Mouse (Mus musculus) thymus, postnatal 10 days (tissue): ENCODE results near the gene Actr8.

ENCODE experiments used
- DNase-seq, 2 experiments: peaks; one replicate each; pipeline ENCODE4 v3.0.0; 2021; ENCODE audit warnings: low spot score in 2 of 2

Actr8 gene

DNA sequence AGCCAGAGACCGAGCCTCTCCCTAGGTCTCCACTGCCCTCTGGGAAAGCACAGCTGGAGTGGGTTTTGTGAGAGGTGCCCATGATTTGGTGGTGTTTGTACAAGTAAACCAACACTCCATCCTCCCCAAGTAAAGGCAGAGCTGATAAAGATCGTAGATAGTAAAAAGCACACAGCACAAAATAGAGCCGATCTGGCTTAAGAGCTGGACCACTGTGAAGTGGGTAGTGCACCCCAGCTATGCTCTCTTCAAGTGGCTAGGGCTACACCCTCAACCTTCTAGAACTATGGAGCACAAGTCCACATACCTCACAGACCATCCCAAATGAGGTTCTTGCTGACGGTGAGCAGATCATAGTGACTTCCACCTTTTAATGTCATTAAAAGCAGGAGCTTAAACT is 61.3 kb downstream of the Actr8 start:
- no peak for DNase-seq

DNA sequence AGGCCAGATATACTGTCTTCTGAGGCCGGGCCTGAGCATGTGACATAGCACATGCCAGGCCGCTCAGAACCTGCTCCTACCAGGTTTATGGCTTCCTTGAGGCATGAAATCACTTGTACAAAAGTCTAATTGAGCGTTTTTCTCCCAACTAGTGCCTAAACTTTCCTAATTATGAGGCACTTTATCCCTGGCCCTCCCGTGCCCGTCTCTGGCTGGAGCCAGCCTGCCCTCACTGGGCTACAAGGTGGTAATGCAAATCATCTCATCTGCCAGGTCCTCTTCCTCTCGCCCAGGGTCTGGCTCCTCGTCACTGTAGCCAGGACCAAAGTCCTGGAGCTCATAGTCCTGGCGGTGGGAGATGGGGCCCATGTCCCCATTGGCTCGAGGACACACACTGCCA is 63.7 kb downstream of the Actr8 start:
- DNase-seq, result no peak

DNA sequence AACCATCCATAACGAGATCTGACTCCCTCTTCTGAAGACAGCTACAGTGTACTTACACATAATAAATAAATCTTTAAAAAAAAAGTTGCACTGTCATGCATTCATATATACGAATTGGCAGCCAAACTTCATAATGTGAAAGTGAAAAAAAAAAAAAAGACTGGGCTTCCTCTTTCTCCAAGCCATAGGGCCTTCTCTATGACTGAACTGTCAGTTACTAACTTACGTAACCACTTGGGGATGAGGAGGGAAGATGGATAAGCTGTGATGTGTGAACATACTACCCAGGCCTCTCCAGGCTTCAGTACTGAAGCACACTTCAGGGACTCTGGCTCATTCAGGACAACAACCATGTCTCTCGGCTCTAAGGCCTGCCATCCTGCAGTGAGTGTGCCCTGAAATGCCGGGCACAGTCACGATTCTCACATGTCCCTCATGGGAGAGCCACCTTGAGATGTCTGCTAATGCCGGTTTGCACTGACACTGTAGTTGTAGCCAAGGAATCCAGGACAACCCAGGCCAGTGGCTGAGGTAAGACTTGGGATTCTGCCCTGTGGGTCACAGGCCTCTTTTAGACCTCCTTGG is 65.3 kb downstream of the Actr8 start:
- no peak for DNase-seq

DNA sequence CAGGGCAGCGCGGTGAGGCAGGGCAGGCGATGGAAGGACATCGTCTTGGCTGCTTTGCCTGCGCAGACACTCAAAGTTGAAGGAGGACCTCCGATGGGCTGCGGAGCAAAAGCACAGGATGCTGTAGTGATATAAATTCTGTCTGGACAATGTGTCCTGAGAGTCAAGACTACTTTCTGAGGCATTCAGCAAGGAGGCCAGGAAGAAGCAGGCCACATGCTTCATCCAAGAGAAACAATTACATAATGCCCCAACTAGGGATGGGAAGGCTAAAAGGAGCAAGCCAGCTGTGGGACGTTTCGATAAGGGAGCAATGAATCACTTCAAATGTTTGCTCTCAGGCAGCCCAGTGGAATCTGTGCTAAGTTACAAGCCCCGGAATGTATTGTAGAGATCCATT is 67.1 kb downstream of the Actr8 start:
- no peak for DNase-seq

DNA sequence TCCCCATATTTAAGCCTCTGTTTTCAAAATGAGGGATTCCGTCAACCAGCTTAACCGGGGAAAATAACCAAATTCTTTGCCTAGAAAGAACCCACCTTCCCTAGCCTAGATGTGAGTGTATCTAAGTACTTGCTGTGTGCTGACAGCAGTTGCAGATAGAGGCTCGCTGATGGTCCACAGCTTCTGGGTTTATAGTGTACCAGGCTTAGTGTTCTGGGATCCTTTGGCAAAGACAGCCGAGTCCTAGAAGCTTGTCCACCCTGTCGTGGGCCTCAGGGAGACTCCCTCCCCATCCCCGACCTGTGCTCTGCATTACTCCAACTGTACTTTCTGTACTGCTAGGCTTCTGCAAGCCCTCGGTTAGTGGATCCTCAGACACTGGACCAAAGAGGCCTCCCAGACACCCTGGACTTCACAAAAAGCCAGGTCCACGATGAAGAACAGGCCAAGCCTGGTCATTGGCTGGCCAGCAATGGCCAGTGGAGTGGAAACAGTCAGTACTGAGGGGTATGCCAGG is 67.6 kb downstream of the Actr8 start:
- DNase-seq, result no peak

DNA sequence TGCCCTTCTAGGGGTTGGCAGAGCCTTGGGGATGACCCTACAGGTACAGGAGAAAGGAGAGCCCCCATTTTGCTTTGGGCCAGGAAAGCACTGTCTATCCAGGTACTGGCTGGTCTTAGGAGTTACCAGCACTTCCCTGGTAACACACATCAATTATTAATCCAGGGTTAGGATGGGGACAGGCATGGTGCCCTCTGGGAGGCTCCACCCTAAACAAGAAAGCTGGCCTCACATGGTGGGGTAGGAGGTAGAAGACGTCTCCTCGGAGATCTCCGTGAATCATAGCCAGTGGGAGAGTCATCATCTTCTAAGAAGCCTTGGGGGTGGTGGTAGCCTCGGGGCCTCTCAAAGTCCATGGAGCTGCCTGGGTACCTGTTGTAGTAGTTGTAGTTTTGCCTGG is 68.8 kb downstream of the Actr8 start:
- DNase-seq, result no peak

DNA sequence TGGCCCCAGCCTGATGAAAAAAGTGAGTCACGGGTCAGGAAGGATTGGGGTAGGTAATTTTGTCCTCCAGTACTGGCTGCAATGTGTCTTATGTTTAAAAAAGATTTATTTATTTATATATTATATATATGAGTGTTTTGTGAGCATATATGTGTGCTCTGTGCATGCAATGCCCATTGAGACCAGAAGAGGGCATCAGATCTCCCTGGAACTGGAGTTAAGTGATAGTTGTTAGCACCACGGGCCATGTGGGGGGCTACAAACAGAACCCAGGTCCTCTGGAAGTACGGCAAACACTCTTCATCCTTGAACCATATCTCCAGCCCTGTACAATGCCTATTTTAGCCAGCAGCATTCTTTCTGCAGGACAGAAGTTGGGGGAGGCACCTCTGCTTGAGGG is 69.9 kb downstream of the Actr8 start:
- DNase-seq, result peak in 1 of 2 experiments; percentile 27

DNA sequence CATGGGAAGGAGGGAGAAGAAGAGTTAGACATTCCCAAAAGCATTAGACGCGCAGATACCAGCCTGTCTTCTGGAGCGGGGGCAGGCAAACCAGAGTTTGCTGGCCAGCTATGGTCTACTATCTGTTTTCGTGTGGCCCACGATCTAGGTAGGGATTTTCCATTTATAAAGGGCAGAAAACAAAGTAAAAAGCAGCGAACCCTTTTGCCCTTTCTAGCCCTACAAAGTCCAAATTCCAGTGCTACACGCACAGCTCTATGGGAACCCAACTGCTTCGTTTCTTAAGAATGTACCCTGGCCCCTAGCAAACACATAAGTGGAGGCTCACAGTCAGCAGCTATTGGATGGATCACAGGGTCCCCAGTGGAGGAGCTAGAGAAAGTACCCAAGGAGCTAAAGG is 72.1 kb downstream of the Actr8 start:
- DNase-seq, result no peak

DNA sequence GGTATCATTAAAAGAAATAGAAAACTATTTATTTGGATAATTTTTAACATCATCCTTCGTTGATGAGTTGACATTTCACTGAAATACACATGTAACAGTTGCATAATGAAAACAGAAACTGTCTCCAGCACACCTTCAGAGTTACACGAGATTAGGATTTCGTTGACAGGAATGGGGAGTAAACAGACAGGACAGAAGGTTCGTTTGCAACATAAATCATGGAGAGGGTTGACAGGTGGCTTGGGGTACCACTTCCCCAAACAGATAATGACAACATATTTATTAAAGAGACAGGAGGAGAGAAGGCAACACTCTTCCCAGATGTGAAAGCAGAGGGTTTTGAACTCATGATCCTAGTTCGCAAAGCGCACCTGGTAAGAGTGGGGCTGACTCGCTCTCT is 76.8 kb downstream of the Actr8 start:
- DNase-seq, result no peak
